Mouse (Mus musculus) kidney, embryonic 14.5 days (tissue): ENCODE measurements around the gene Nfib. TPM values are rescaled to one million over a fixed set of nuclear protein-coding genes. Genes with fewer than 3 reads are reported as not detected.

ENCODE experiments used
- ATAC-seq: fragments of 200-750 bp; cut with Nextera tagmentation; 2 replicates; pipeline ENCODE4 v1.8.0; 2017; ENCODE audit warnings: moderate number of reproducible peaks, mild to moderate bottlenecking, moderate TSS enrichment, moderate library complexity; ENCODE audit not compliant: low FRiP score, low TSS enrichment
- H3K27ac ChIP-seq: fragments of 300-500 bp; sonication (generic); 2 replicates; pipeline ENCODE4 v1.5.1; 2014; ENCODE audit warnings: low read depth, mild to moderate bottlenecking, low read length, moderate library complexity, mixed read lengths
- H3K27me3 ChIP-seq: fragments of 300-500 bp; sonication (generic); 2 replicates; pipeline ENCODE4 v1.6.1; 2014; ENCODE audit warnings: mild to moderate bottlenecking, low read length; ENCODE audit not compliant: control insufficient read depth, insufficient read depth
- H3K36me3 ChIP-seq: fragments of 300-500 bp; sonication (generic); 2 replicates; pipeline ENCODE4 v1.6.1; 2014; ENCODE audit warnings: low read length, mixed read lengths; ENCODE audit not compliant: control insufficient read depth, insufficient read depth
- H3K4me1 ChIP-seq: fragments of 300-500 bp; sonication (generic); 2 replicates; pipeline ENCODE4 v1.6.1; 2014; ENCODE audit warnings: low read length, mixed read lengths; ENCODE audit not compliant: control insufficient read depth, insufficient read depth
- H3K4me2 ChIP-seq: fragments of 300-500 bp; sonication (generic); replicated peaks from 2 replicates; pipeline ENCODE4 v1.6.1; 2014; ENCODE audit warnings: low read depth, mild to moderate bottlenecking, low read length
- H3K4me3 ChIP-seq: fragments of 300-500 bp; sonication (generic); 2 replicates; pipeline ENCODE4 v1.5.1; 2014; ENCODE audit warnings: mild to moderate bottlenecking, low read length
- H3K9ac ChIP-seq: fragments of 300-500 bp; sonication (generic); 2 replicates; pipeline ENCODE4 v1.6.1; 2014; ENCODE audit warnings: low read depth, mild to moderate bottlenecking, low read length, moderate library complexity
- H3K9me3 ChIP-seq: fragments of 300-500 bp; sonication (generic); 2 replicates; pipeline ENCODE4 v1.6.1; 2016; ENCODE audit warnings: low read length; ENCODE audit not compliant: control insufficient read depth
- WGBS: fragments of 180-500 bp; shearing (Covaris S2); extraction: QIAGEN DNeasy Blood & Tissue Kit; methylation state at CpG from one replicate; pipeline ENCODE4 v1.1.7; 2014; 5-methylcytosine and 5-hydroxymethylcytosine counted together
- polyA plus RNA-seq: library from polyadenylated mRNA; unstranded; fragments of >200 nt; fragmentation: Nextera tagmentation; extraction: Ambion mirVana; gene quantifications from 2 replicates; pipeline ENCODE4 v1.2.1, GENCODE M21; 2014

Gene Nfib
- polyA plus RNA-seq, 1 experiment from 2014 or later, result 36.0 TPM

DNA sequence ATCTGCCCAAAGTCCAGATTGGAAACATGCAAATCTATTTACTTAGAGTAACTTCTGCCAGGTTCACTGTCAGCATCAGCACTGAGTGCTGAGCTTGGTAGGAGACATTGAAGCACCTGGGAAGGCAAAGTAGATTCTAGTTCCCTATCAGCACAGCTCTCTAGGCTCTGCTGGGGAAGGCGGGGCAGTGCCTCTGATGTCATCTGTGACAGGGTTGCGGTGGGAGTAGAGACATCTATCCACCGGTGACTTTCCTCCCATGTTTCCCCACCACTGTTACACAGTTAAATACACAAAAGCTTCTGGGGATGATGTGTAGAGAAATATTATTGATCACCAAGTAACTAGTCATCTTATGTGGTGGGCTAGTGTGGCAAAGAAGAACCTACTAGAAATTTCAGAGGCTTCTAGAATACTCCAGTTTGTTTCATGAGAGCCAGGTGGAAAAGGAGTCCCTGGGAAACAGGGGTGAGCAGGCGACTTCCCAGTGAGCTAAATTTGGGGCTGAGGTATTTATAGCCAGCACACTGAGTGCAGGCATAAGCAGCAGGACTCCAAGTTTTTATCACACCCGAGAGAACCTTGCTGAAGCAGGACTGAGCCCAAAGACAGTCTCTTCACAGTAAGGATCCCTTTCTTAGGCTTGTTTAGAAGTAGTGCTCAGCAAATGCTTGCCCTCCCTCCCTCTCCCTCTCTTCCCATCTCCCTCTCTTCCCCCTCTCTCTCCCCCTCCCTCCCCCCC is 9.6 kb downstream of the Nfib start:
- H3K4me2 ChIP-seq, result no peak overlapping the region
- H3K9me3 ChIP-seq, result no peaks in the 10 kb centered on the region
- 63% methylated on average over 5 of the region's 5 CpGs for WGBS
- H3K27me3 ChIP-seq, result no peaks in the 10 kb centered on the region
- H3K9ac ChIP-seq, result no peak overlapping the region
- peaks cover 5% of the 10 kb centered on the region; the same call in 1 of the 2 replicates for H3K4me1 ChIP-seq
- no peak for ATAC-seq
- no peaks in the 10 kb centered on the region for H3K36me3 ChIP-seq
- H3K27ac ChIP-seq, result no peak overlapping the region
- no peak overlapping the region for H3K4me3 ChIP-seq

GRCm38 (mm10) chr4:82692009-82692326 is 13.6 kb downstream of the Nfib start:
- Histone ChIP-seq H3K4me3 (no peak overlapping the region), H3K27me3 (no peaks in the 10 kb centered on the region), H3K9ac (no peak overlapping the region), H3K36me3 (no peaks in the 10 kb centered on the region), H3K9me3 (no peaks in the 10 kb centered on the region), H3K4me1 (peaks cover 5% of the 10 kb centered on the region; the same call in 1 of the 2 replicates), H3K4me2 (no peak overlapping the region), H3K27ac (no peak overlapping the region)
- 10% methylated on average over 3 of the region's 3 CpGs for WGBS
- ATAC-seq, result no peak; the same call in 1 of the 2 replicates

DNA sequence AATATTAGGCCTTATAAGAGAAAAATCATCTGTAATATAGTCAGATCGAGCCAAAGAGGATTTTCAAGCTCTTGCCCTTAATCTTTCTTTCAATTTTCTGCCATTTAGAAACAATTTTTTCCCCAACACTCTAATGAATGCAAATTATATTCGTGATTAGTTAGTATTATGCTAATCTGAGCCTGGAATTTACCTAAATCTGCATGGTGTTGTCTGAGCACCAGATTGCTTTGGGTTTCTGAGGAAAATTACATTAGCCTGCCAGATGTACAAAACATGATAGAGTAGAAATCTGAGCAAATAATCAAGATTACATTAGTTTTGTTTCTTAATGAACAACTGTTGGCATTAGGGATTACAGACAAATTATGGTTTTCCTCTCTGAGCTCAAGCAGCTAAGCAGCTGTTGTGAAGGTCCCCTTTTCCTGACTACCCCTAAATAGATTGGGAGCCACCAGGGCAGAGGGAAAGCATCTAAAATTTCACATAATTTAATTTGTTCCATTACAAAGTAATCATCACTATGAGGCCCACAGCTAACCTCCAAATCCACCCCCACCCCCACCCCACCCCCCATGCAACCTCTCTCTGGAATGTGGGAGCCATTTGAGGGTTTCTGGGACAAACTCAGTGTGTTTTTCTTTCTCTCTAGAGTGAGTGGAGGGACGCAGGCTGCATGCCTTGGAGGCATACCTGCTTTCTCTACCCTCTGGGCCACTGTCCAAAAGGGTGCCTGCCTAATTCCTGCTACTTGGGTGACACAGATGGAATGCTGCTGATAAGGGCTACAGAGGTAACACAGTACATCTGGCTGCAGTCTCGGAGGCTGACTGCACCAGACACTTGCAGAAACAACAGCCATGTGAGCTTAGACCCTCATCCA is 14.2 kb downstream of the Nfib start:
- ATAC-seq, result peak; percentile 62; the same call in 1 of the 2 replicates
- H3K36me3 ChIP-seq, result no peaks in the 10 kb centered on the region
- no peaks in the 10 kb centered on the region for H3K27me3 ChIP-seq
- 40% methylated on average over 4 of the region's 4 CpGs for WGBS
- H3K4me2 ChIP-seq, result no peak overlapping the region
- peaks cover 5% of the 10 kb centered on the region; the same call in 1 of the 2 replicates for H3K4me1 ChIP-seq
- H3K4me3 ChIP-seq, result no peak overlapping the region
- H3K9ac ChIP-seq, result no peak overlapping the region
- H3K27ac ChIP-seq, result no peak overlapping the region
- no peaks in the 10 kb centered on the region for H3K9me3 ChIP-seq

- Histone ChIP-seq H3K4me1 (peaks cover 5% of the 10 kb centered on the region; the same call in 1 of the 2 replicates), H3K4me3 (no peak overlapping the region), H3K4me2 (no peak overlapping the region), H3K9me3 (no peaks in the 10 kb centered on the region), H3K27me3 (no peaks in the 10 kb centered on the region), H3K27ac (no peak overlapping the region), H3K36me3 (no peaks in the 10 kb centered on the region), H3K9ac (no peak overlapping the region)
- 77% methylated on average over 7 of the region's 7 CpGs for WGBS
- ATAC-seq, result no peak
These were observed 15.3 kb downstream of the Nfib start for GRCm38 (mm10) chr4:82690267-82690666.

DNA sequence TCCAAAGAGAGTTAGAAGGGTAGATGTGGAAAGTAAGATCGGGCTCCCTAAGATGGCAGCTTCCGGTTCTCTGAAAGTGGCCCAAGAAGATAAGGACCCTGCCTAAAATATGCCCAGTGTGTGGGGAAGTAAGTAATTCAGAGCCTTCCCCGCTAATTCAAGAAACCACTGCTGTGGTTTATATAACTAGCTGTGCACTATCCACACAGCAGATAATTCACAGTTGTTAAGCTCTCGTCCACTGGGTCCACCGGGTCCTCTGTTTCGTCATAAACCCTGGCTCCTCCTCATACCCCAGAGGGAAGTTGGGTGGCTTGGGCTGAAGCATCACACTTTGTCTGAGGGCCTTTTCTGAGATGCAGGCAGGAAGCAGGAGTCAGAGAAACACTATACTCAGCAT is 19.5 kb downstream of the Nfib start:
- WGBS, result 83% methylated on average over 6 of the region's 6 CpGs
- no peak for ATAC-seq

GRCm38 (mm10) chr4:82684088-82684715 is 21.3 kb downstream of the Nfib start:
- no peak overlapping the region for H3K9ac ChIP-seq
- H3K36me3 ChIP-seq, result no peaks in the 10 kb centered on the region
- no peak overlapping the region for H3K4me2 ChIP-seq
- no peak for ATAC-seq
- no peaks in the 10 kb centered on the region for H3K27me3 ChIP-seq
- H3K9me3 ChIP-seq, result no peaks in the 10 kb centered on the region
- no peaks in the 10 kb centered on the region for H3K4me1 ChIP-seq
- no peak overlapping the region for H3K27ac ChIP-seq
- H3K4me3 ChIP-seq, result no peak overlapping the region
- 84% methylated on average over 12 of the region's 12 CpGs for WGBS

More for the DNA sequence above, 19.5 kb downstream of the Nfib start:
- Histone ChIP-seq H3K4me2 (no peak overlapping the region), H3K4me1 (no peaks in the 10 kb centered on the region), H3K9ac (no peak overlapping the region), H3K27me3 (no peaks in the 10 kb centered on the region), H3K36me3 (no peaks in the 10 kb centered on the region), H3K9me3 (no peaks in the 10 kb centered on the region), H3K4me3 (no peak overlapping the region), H3K27ac (no peak overlapping the region)

DNA sequence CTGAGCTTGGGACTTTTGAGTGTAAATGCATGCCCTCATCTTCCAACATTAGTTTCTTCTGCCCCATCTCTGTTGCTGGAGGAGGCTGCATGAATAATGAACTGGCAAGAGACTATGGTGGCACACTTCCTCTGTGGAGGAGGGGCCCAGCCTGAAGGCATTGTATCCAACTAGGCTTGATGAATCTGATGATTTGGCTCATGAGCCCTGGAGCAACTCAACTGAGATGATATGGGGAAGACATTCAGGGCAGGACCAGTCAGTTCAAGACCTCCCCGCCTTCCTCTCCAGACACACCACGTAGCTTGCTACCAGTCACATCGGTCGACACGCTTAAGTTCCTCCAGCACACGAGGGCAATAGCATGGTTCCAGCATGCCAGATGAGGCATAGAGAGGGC is 22.0 kb downstream of the Nfib start:
- H3K4me1 ChIP-seq, result no peaks in the 10 kb centered on the region
- no peak overlapping the region for H3K4me3 ChIP-seq
- H3K27me3 ChIP-seq, result no peaks in the 10 kb centered on the region
- no peak overlapping the region for H3K27ac ChIP-seq
- no peak overlapping the region for H3K9ac ChIP-seq
- no peaks in the 10 kb centered on the region for H3K36me3 ChIP-seq
- 82% methylated on average over 6 of the region's 6 CpGs for WGBS
- no peaks in the 10 kb centered on the region for H3K9me3 ChIP-seq
- no peak for ATAC-seq
- H3K4me2 ChIP-seq, result no peak overlapping the region

DNA sequence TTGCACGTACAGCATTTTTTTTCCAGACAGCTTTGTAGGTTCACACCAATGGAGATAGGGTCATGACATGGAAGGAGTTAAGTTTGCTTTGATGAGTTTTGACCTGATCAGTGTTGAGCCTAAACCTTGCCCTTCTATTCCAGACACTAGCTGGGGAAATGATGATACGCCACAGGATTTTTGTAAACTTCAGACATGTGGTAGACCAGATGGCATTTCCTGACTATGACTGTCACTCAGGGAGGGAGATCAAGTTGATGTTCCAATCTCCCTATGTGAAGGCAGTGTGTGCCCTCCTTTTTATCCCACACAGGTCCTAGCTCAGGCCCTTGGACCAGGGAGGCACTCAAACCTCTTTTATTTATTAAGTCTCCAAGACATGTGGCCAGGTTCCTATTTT is 29.4 kb downstream of the Nfib start:
- no peaks in the 10 kb centered on the region for H3K36me3 ChIP-seq
- WGBS, result 94% methylated on average over 2 of the region's 2 CpGs

More for the DNA sequence above, 29.4 kb downstream of the Nfib start:
- no peak for ATAC-seq
- Histone ChIP-seq H3K9me3 (no peaks in the 10 kb centered on the region), H3K4me2 (no peak overlapping the region), H3K4me1 (no peaks in the 10 kb centered on the region), H3K27me3 (no peaks in the 10 kb centered on the region), H3K4me3 (no peak overlapping the region), H3K27ac (no peak overlapping the region), H3K9ac (no peak overlapping the region)
